Mouse (Mus musculus) adrenal gland, postnatal 36 days (tissue): ENCODE results near the gene Akap7. TPM values are rescaled to one million over a fixed set of nuclear protein-coding genes. Genes with fewer than 3 reads are reported as not detected.

Experiments used
- DNase-seq, 2 experiments: peaks; one replicate each; pipeline ENCODE4 v3.0.0; 2021; ENCODE audit warnings: mixed read lengths in 1 of 2
- long read RNA-seq, 2 experiments: library from polyadenylated mRNA; stranded (forward); transcript quantifications; one replicate each; pipeline ENCODE4 v2.0.0; 2021; ENCODE audit warnings: borderline sequencing depth in 2 of 2
- total RNA-seq, 2 experiments: library from RNA; stranded (reverse); gene quantifications; 2 replicates each; pipeline ENCODE4 v1.2.3; 2021

Gene Akap7
- 10 to 100 TPM; 54.9 to 72.6 TPM for total RNA-seq
- long read RNA-seq, experiment 1, transcript Akap7-203 (2 exons, 2,321 nt), result major isoform, 13 of 53 reads
- long read RNA-seq, experiment 1, partial matches to known transcripts, result 1 of 53 reads
- long read RNA-seq, experiment 1, other reads (novel, unspliced or antisense), result 38 of 53 reads
- long read RNA-seq, experiment 2, partial matches to known transcripts, result 0 of 11 reads
- long read RNA-seq, experiment 2, other reads (novel, unspliced or antisense), result 8 of 11 reads

DNA sequence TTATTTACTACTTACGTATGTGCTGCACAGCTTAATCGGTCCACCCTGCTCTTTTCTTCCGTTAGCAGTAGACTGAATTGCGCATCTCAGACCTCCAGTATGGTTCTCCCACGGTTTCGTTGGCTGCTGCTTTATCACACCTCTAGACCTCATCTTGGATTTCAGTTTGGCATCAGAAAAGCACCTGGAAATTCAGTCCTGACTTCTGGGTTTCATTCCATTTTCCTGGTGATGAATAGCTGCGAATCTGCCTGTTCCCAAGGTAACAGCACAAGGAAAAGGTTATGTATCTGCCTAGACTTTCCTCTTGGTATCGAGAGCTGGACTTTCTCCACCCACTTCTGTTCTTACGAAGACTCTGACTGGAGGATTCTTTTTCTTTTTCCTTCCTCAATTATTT lies at the start of gene Akap7:
Gene Akap7, minus strand, starts transcription at position 101 of the 400 bp plus-strand sequence.
- DNase-seq, result no peak

GRCm38 (mm10) chr10:25354390-25354789 lies 46.7 kb upstream of the Akap7 start:
- DNase-seq, result no peak

DNA sequence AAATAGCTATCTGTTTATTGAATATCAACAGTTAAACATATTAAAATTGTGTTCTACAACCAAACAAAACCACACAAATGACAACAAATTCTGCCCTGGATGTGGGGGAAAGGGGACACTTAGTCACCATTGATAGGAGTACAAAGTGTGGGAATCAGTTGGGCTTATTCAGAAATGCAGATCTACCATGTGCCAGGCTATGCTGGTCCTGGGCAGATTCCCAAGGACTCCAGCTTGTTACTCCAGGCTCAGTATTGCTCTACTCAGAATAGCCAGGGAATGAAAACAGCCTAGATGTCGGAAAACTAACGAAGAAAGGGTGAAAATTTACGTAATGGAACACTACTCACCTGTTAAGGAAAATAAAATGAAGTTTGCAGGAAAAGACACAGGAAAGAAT lies 46.3 kb upstream of the Akap7 start:
- DNase-seq, result no peak

DNA sequence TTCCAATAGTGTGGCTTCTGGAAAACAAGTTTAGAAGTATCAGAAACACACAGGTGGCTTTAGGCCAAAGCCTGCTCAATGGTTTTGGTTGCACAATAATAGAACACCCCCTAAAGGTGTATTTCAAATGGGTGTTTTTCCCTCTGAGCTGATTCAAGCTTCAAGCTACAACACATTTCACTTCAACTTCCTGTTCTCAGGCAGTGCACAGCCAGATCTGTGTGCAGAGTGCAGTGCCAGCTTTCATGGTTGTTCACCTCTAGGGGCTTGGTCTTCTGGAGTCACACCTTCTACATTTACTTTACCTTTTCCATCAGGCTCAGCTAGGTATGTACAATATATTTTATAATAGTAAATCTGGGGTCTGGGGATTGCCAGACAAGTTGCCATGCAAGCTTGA lies 35.1 kb upstream of the Akap7 start:
- DNase-seq, result no peak

DNA sequence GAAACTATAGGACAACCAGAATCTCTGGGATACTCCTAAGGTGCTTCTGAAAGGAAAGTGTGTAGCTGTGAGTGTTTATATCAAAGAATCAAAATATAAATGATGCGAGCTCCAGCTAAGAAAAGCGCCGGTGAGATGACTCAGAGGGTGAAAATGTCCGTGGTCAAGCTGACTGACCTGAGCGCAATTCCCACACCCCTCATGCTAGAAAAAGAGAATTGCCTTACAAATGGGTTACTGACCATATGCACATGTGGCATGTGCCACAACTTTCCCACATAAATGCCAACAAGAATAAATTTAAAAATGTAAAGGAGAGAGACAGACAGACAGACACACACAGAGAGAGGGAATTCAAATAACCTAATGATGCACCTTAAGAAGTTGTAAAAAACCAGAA lies 33.0 kb upstream of the Akap7 start:
- no peak for DNase-seq

GRCm38 (mm10) chr10:25333390-25334079 lies 25.9 kb upstream of the Akap7 start:
- no peak for DNase-seq

- no peak for DNase-seq
Observed at GRCm38 (mm10) chr10:25331321-25332049, 23.8 kb upstream of the Akap7 start.

DNA sequence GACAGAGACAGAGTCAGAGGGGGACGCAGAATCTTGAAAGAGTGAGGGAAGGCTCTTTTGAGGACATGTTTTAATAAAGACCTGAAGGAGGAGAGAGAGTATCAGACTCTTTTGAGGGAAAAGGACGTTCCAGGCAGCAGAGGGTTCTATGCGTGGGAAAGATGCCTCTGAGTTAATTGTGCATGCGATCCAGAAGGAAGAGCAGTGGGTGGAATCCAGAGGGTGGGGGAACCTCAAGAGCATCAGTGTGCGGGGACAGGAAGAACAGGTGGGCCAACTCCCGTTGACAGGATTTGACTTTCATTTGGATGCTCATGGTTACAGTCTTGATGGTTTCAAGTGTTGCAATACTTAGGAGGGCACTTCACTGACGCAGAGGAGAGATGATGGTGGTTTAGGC lies 22.4 kb upstream of the Akap7 start:
- no peak for DNase-seq

DNA sequence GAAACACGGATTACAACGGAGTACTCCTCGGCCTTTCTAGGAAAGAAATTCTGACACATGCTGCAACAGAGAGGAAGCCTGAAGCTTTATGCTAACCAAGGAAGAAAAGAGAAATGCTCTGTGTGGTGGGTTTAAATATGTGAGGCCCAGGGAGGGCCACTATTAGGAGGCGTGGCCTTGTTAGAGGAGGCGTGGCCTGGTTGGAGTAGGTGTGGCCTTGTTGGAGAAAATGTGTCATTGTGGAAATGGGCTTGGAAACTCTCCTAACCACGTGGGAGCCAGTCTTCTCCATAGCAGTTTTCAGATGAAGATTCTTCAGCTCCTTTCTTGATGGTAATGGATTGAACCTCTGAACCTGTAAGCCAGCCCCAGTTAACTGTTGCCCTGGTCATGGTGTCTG lies 19.8 kb upstream of the Akap7 start:
- no peak for DNase-seq

DNA sequence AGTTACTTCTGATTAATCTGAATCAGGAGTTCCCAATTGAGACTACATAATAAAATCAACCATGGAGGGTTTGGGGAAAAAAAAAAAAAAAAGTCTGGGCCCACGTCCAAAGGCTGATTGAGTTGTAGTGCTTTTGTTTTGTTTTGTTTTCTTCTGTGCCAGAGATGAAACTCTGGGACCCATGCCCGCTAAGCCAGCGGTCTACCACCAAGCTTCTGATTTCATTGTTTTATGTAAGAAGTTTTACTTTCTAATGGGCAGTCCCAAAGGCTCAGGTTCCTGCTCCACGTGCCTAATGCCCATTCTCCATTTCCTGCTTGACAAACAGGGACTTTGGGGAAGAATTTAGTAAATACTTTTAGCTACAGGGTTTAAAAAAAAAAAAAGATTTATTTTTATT lies 18.0 kb upstream of the Akap7 start:
- peak in 1 of 2 experiments; percentile 24 for DNase-seq

DNA sequence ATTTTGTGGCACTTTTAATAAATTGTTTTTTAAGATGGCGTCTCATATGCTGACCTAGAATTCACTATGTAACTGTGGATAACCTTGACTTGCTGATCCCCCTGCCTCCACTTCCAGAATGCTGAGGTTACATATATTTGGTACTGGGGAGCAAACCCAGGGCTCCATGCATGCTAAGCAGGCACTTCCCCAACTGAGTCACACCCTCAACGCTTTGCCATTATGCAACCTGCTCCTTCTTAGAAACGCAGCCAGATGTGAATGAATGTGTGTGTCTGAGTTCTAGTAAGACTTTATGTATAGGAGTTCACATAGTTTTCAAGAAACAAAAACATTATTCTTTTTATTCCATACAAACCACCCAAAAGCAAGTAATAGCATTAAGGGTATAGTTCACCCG lies 13.5 kb upstream of the Akap7 start:
- no peak for DNase-seq

GRCm38 (mm10) chr10:25319531-25319930 lies 11.9 kb upstream of the Akap7 start:
- DNase-seq, result no peak

DNA sequence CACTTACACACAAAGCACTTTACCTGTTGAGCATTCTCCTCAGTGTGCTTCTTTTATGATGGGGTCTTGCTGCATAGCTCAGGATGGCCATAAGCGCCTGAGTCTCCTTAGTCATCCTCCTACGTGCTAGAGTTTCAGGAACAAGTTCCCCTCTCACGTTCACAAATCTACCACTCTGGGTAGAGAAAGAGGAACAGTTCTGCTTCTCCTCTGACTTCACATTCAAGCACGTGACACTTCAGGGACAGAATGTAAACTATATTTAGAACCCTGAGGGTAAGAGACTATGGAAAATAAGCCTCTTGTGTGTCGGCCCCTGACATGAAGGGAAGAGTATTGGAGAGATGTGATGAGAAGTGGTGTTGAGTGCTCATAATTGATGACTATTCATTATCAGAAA lies 10.7 kb upstream of the Akap7 start:
- DNase-seq, result no peak

DNA sequence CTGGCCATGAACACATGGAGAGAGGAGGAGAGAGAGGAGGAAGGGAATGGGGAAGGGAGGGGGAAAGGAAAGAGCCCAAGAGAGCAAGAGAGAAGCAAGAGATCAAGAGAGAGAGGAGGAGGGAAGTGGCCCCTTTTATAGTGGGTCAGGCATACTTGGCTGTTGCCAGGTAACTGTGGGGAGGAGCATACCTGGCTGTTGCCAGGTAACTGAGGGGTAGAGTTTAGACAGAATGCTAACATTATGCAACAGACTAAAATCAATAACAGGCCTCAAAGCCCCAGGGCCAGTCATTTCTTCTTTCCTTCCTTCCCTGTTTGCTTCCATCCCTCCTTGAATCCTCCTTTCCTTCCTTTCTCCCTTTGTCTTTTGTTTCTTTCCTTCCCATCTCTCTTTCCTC lies 10.0 kb upstream of the Akap7 start:
- no peak for DNase-seq

- peak in 1 of 2 experiments; percentile 5 for DNase-seq
Observed at GRCm38 (mm10) chr10:25313856-25314584, 6.3 kb upstream of the Akap7 start.

GRCm38 (mm10) chr10:25311554-25312212 lies 4.0 kb upstream of the Akap7 start:
- DNase-seq, result no peak

DNA sequence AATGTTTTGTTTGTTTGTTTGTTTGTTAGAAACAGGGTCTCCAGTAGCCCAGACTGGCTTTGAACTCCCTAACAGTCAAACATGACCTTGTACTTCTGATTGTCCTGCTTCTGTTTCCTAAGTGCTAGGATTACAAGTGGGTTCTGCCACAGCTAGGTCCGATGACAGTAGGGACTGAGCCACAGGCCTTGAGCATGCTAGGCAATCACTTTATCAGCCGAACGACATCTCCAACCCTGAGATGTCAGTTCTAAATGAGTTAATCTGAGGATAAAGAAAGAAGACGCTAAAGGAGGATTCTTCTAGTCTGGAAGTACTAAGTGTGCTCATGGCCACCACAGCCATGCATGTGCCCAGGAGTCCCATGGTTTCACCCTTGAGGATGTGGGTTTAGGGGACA lies 3.1 kb upstream of the Akap7 start:
- peak in 1 of 2 experiments; percentile 28 for DNase-seq

DNA sequence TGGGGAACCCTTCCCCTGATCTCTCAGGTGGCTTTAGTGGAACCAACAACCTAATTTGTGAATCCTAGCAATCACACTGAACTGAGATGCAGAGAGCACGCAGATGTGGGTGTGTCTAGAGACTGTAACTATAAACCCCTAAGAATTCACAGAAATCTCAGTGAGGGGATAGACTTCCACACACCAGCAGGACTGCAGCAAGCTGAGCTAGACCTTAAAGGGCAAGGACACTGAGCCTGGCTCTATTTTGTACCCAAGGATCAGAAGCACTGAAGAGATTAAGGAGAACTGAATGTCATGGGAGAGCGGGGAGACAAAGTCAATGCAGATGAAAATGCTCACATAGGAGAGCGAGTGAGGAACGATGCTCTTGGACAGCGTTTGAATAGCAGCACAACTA lies 2.3 kb upstream of the Akap7 start:
- DNase-seq, result peak in 1 of 2 experiments; percentile 10

DNA sequence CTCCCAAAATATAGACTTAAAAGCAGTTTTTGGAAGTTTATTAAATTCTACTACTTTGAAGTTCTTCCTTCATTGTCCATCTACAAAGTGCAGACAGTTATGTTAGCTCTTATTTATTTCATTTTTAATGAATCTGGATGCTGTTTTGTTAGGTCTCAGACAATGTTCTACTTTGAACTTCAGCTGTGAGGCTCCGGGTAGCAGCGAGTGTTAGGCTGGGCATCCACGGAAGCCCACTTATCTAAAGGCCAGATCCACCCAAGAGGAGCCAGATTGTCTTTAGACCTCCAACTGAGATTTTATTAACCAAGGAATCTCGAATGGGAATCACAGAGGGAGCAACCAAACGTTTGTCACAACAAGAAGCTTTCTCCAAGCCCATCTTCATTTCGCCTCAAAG lies 2.5 kb downstream of the Akap7 start:
- no peak for DNase-seq

- DNase-seq, result no peak
Observed at GRCm38 (mm10) chr10:25304608-25305007, 3.1 kb downstream of the Akap7 start.

- no peak for DNase-seq
Observed at GRCm38 (mm10) chr10:25299031-25299529, 8.6 kb downstream of the Akap7 start.

DNA sequence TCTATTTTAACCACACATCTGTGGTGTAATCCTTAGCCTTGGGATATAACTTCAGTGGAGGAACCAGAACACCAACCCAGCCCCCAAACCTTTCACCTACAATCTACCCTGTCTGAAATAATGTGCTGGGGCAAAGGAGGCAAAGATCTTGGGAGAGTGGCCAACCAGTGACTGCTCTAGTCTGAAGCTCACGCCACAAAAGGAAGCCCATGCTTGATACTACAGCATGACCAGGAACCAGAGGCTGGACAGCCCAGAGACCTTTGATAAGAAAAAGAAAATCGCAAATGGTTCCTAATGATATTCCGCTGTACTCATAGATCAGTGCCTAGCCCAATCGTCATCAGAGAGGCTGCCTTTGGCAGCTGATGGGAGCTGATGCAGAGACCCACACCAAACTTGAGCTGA lies 9.4 kb downstream of the Akap7 start:
- peak in 1 of 2 experiments; percentile 45 for DNase-seq
